Mouse (Mus musculus) heart, postnatal 25 days (tissue): ENCODE measurements around the gene Olfr1174-ps. TPM values are rescaled to one million over a fixed set of nuclear protein-coding genes. Genes with fewer than 3 reads are reported as not detected.

Source experiments
- DNase-seq: peaks from one replicate; pipeline ENCODE4 v3.0.0; 2022; ENCODE audit warnings: low spot score
- intact Hi-C: fragments of 180-260 bp; cut with DNase I; formaldehyde crosslinking; loops from one replicate; pipeline ENCODE4 v1.15.1; 2025
- total RNA-seq, 2 experiments: library from RNA; stranded (reverse); gene quantifications; 2 replicates each; pipeline ENCODE4 v1.2.3; 2021

The Olfr1174-ps gene
- not detected for total RNA-seq

- intact Hi-C loops: no loop called here
- no peak for DNase-seq
Measured at GRCm38 (mm10) chr2:88315035-88315434, at the start of gene Olfr1174-ps. Gene Olfr1174-ps, minus strand, starts transcription at chr2:88315135.

- DNase-seq: no peak
- intact Hi-C loops: no loop called here
Measured at GRCm38 (mm10) chr2:88356304-88356703, 41.4 kb upstream of the Olfr1174-ps start.

GRCm38 (mm10) chr2:88346392-88346791 is 31.5 kb upstream of the Olfr1174-ps start, which contains the start of gene Olfr1177-ps:
Gene Olfr1177-ps, minus strand, starts transcription at chr2:88346492.
- no peak for DNase-seq
- intact Hi-C loops: no loop called here

GRCm38 (mm10) chr2:88336421-88336820 is 21.5 kb upstream of the Olfr1174-ps start, which contains the start of gene Olfr1176:
Gene Olfr1176, plus strand, starts transcription at chr2:88336721.
- intact Hi-C loops: no loop called here
- DNase-seq: no peak

- no peak for DNase-seq
- intact Hi-C loops: no loop called here
Measured at GRCm38 (mm10) chr2:88327115-88327514, 12.2 kb upstream of the Olfr1174-ps start, which contains the start of gene Olfr1175-ps. Gene Olfr1175-ps, minus strand, starts transcription at chr2:88327215.

- intact Hi-C loops: no loop called here
- DNase-seq: no peak
Measured at GRCm38 (mm10) chr2:88279775-88280174, 35.2 kb downstream of the Olfr1174-ps start, which contains the start of gene Olfr1173. Gene Olfr1173, minus strand, starts transcription at chr2:88279875.

Other genes with a start within 250 kb of the Olfr1174-ps start
- gene Olfr1163, start 243.3 kb downstream of the Olfr1174-ps start, total RNA-seq: not detected
- gene Olfr1164, start 221.2 kb downstream of the Olfr1174-ps start, total RNA-seq: not detected
- gene Olfr1166, start 186.9 kb downstream of the Olfr1174-ps start, total RNA-seq: not detected
- not detected for gene Olfr1167, start 159.9 kb downstream of the Olfr1174-ps start, total RNA-seq
- gene Olfr1168, start 133.3 kb downstream of the Olfr1174-ps start, total RNA-seq: not detected
- not detected for gene Olfr1170, start 86.8 kb downstream of the Olfr1174-ps start, total RNA-seq
- not detected for gene Olfr1173, start 35.3 kb downstream of the Olfr1174-ps start, total RNA-seq
- gene Olfr1175-ps, start 12.1 kb upstream of the Olfr1174-ps start, total RNA-seq: not detected
- gene Olfr1176, start 21.6 kb upstream of the Olfr1174-ps start, total RNA-seq: not detected
- not detected for gene Olfr1177-ps, start 31.4 kb upstream of the Olfr1174-ps start, total RNA-seq
- gene Olfr1178, start 71.9 kb upstream of the Olfr1174-ps start, total RNA-seq: not detected
- gene Olfr1179, start 91.3 kb upstream of the Olfr1174-ps start, total RNA-seq: not detected
- not detected for gene Olfr1180, start 104.0 kb upstream of the Olfr1174-ps start, total RNA-seq
- gene Olfr1181, start 111.0 kb upstream of the Olfr1174-ps start, total RNA-seq: not detected
- gene Gm13757, start 134.0 kb upstream of the Olfr1174-ps start, total RNA-seq: not detected
- gene Olfr1183, start 139.7 kb upstream of the Olfr1174-ps start, total RNA-seq: not detected
- gene Olfr1184, start 168.5 kb upstream of the Olfr1174-ps start, total RNA-seq: not detected
- gene Olfr1185-ps1, start 178.2 kb upstream of the Olfr1174-ps start, total RNA-seq: not detected
- not detected for gene Olfr1186, start 203.4 kb upstream of the Olfr1174-ps start, total RNA-seq
- not detected for gene Olfr1188, start 241.8 kb upstream of the Olfr1174-ps start, total RNA-seq